Mouse (Mus musculus) CH12.LX (cell line): Measurements from ENCODE around the gene Gm9913. TPM values are rescaled to one million over a fixed set of nuclear protein-coding genes. Genes with fewer than 3 reads are reported as not detected.

Experiments
- DNase-seq: peaks from one replicate; pipeline ENCODE4 v3.0.0-alpha.2; 2013; ENCODE audit errors: extremely low read depth
- H3K27ac ChIP-seq: 2 replicates; pipeline ENCODE4 v1.5.1; 2012; ENCODE audit warnings: low read depth, mild to moderate bottlenecking, control low read depth, moderate library complexity; ENCODE audit not compliant: insufficient read depth
- H3K27me3 ChIP-seq: replicated peaks from 2 replicates; pipeline ENCODE3; 2012; ENCODE audit warnings: inconsistent platforms
- H3K36me3 ChIP-seq, 2 experiments: replicated peaks in 1 of 2; 2 replicates each; pipeline versions ENCODE3 to v1.6.1; 2012; ENCODE audit warnings: inconsistent platforms in 1 of 2, low read length in 1 of 2, mild to moderate bottlenecking in 1 of 2, mixed read lengths in 1 of 2, moderate library complexity in 1 of 2; ENCODE audit not compliant: control insufficient read depth in 1 of 2, insufficient read depth in 1 of 2
- H3K4me1 ChIP-seq, 2 experiments: 2 replicates each; pipeline ENCODE4 v1.6.1; 2012; ENCODE audit warnings: inconsistent platforms in 1 of 2, moderate library complexity in 1 of 2; ENCODE audit not compliant: insufficient read depth in 2 of 2, control insufficient read depth in 1 of 2
- H3K4me2 ChIP-seq: 2 replicates; pipeline ENCODE4 v1.6.1; 2012; ENCODE audit warnings: low read depth, mild to moderate bottlenecking, control low read depth; ENCODE audit not compliant: poor library complexity, insufficient read depth, severe bottlenecking
- H3K4me3 ChIP-seq, 3 experiments: fragments of 150-350 bp in 1 of 3; sonication (generic) in 1 of 3; replicated peaks in 1 of 3; 2 replicates each; pipeline versions ENCODE3 to v1.5.1; 2011 to 2012; ENCODE audit warnings: low read depth in 2 of 3, low read length in 2 of 3, mild to moderate bottlenecking in 2 of 3, moderate library complexity in 2 of 3, control low read depth in 1 of 3, improper control_type of control experiment in 1 of 3, inconsistent platforms in 1 of 3, mixed read lengths in 1 of 3; ENCODE audit not compliant: poor library complexity in 1 of 3
- H3K79me2 ChIP-seq: replicated peaks from 2 replicates; pipeline ENCODE4 v1.6.1; 2012; ENCODE audit warnings: mild to moderate bottlenecking, moderate library complexity; ENCODE audit not compliant: control insufficient read depth, poor library complexity, insufficient read depth, severe bottlenecking; ENCODE audit errors: extremely low read depth
- H3K9ac ChIP-seq: 2 replicates; pipeline ENCODE4 v1.6.1; 2012; ENCODE audit warnings: low read depth, mild to moderate bottlenecking, control low read depth, moderate library complexity; ENCODE audit not compliant: insufficient read depth
- H3K9me3 ChIP-seq: replicated peaks from 2 replicates; pipeline ENCODE3; 2012; ENCODE audit warnings: low read length, inconsistent platforms, mixed read lengths
- CHD1 ChIP-seq: IDR thresholded peaks from 2 replicates; pipeline ENCODE4 v1.6.1; 2012; ENCODE audit warnings: low read depth, low read length, improper control_type of control experiment, inconsistent platforms
- E2F4 ChIP-seq: IDR thresholded peaks from 2 replicates; pipeline ENCODE4 v1.6.1; 2011; ENCODE audit warnings: low read depth, low read length, improper control_type of control experiment; ENCODE audit not compliant: insufficient replicate concordance
- HCFC1 ChIP-seq: IDR thresholded peaks from 2 replicates; pipeline ENCODE4 v1.6.1; 2012; ENCODE audit warnings: low read depth, mild to moderate bottlenecking, inconsistent platforms, low read length, improper control_type of control experiment
- MAX ChIP-seq: IDR thresholded peaks from 2 replicates; pipeline ENCODE4 v1.6.1; 2011; ENCODE audit warnings: low read length, improper control_type of control experiment
- MEF2A ChIP-seq: IDR thresholded peaks from 2 replicates; pipeline ENCODE4 v1.6.1; 2014; ENCODE audit warnings: low read depth, mild to moderate bottlenecking, inconsistent platforms, low read length, improper control_type of control experiment, borderline replicate concordance
- MXI1 ChIP-seq: IDR thresholded peaks from 2 replicates; pipeline ENCODE4 v1.6.1; 2011; ENCODE audit warnings: mild to moderate bottlenecking, low read depth, low read length, improper control_type of control experiment
- MYC ChIP-seq: IDR thresholded peaks from 2 replicates; pipeline ENCODE4 v1.6.1; 2011; ENCODE audit warnings: low read depth, mild to moderate bottlenecking, improper control_type of control experiment, low read length
- NELFE ChIP-seq: IDR thresholded peaks from 2 replicates; pipeline ENCODE4 v1.6.1; 2011; ENCODE audit warnings: low read depth, low read length, improper control_type of control experiment
- NRF1 ChIP-seq: IDR thresholded peaks from 2 replicates; pipeline ENCODE4 v1.6.1; 2014; ENCODE audit warnings: low read depth, mild to moderate bottlenecking, inconsistent platforms, low read length, improper control_type of control experiment, moderate library complexity
- PAX5 ChIP-seq: IDR thresholded peaks from 2 replicates; pipeline ENCODE4 v1.6.1; 2012; ENCODE audit warnings: low read length, inconsistent platforms, mixed read lengths
- POLR2A ChIP-seq: IDR thresholded peaks from 2 replicates; pipeline ENCODE4 v1.6.1; 2011; ENCODE audit warnings: low read depth, mild to moderate bottlenecking, improper control_type of control experiment, low read length
- POLR2AphosphoS2 ChIP-seq: IDR thresholded peaks from 2 replicates; pipeline ENCODE4 v1.6.1; 2011; ENCODE audit warnings: low read depth, low read length, improper control_type of control experiment
- RCOR1 ChIP-seq: conservative IDR thresholded peaks from 2 replicates; pipeline ENCODE4 v1.6.1; 2012; ENCODE audit warnings: low read depth, mild to moderate bottlenecking, inconsistent platforms, low read length, improper control_type of control experiment
- SIN3A ChIP-seq: IDR thresholded peaks from 2 replicates; pipeline ENCODE4 v1.6.1; 2012; ENCODE audit warnings: low read length, improper control_type of control experiment, inconsistent platforms
- SMC3 ChIP-seq: IDR thresholded peaks from 2 replicates; pipeline ENCODE4 v1.6.1; 2011; ENCODE audit warnings: low read depth, low read length, improper control_type of control experiment
- USF1 ChIP-seq: IDR thresholded peaks from 2 replicates; pipeline ENCODE4 v1.6.1; 2014; ENCODE audit warnings: low read depth, mild to moderate bottlenecking, inconsistent platforms, low read length, improper control_type of control experiment
- USF2 ChIP-seq: conservative IDR thresholded peaks from 2 replicates; pipeline ENCODE4 v1.6.1; 2011; ENCODE audit warnings: low read depth, low read length, improper control_type of control experiment
- ZC3H11A ChIP-seq: IDR thresholded peaks from 2 replicates; pipeline ENCODE4 v1.6.1; 2012; ENCODE audit warnings: low read depth, mild to moderate bottlenecking, inconsistent platforms, low read length, improper control_type of control experiment
- ZMIZ1 ChIP-seq: IDR thresholded peaks from 2 replicates; pipeline ENCODE4 v1.6.1; 2012; ENCODE audit warnings: low read depth, mild to moderate bottlenecking, inconsistent platforms, low read length, improper control_type of control experiment
- ZNF384 ChIP-seq: IDR thresholded peaks from 2 replicates; pipeline ENCODE4 v1.6.1; 2012; ENCODE audit warnings: low read depth, low read length, improper control_type of control experiment, inconsistent platforms
- dilution Hi-C: fragments of 300-500 bp; cut with MboI; formaldehyde crosslinking; loops from 2 replicates; pipeline ENCODE4 v1.14.3; 2020; ENCODE audit warnings: low sequenced_read_pairs; ENCODE audit not compliant: extremely low pct_unique_long_range_greater_than_20kb, extremely low pct_ligation_motif_present
- in situ Hi-C: fragments of 300-500 bp; cut with MboI; formaldehyde crosslinking; loops from 3 replicates; pipeline ENCODE4 v1.14.3; 2019; ENCODE audit warnings: low sequenced_read_pairs, low pct_ligation_motif_present, low pct_unique_long_range_greater_than_20kb, mixed read lengths
- polyA plus RNA-seq: library from polyadenylated mRNA; unstranded; fragments of >175 nt; gene quantifications from 2 replicates; pipeline ENCODE4 v1.2.1, GENCODE M21; 2012; ENCODE audit warnings: low read depth; ENCODE audit not compliant: insufficient read length
- total RNA-seq, 2 experiments: library from RNA; depleted of rRNA; stranded (reverse); fragments of 300-350 nt in 1 of 2; fragments of >200 nt in 1 of 2; gene quantifications; 2 replicates each; pipeline ENCODE4 v1.2.3; 2012 to 2014

The Gm9913 gene
- total and polyA plus RNA-seq, 3 experiments, result not detected

GRCm38 (mm10) chr2:125477367-125477766, 27.5 kb upstream of the Gm9913 start:
- H3K4me3 ChIP-seq, result no peak overlapping the region
- DNase-seq, result no peak
- TF ChIP-seq SIN3A (no peak), USF1 (no peak), MAX (no peak), USF2 (no peak), MEF2A (no peak), ZNF384 (no peak), RCOR1 (no peak), CHD1 (no peak), ZC3H11A (no peak), MXI1 (no peak), POLR2AphosphoS2 (no peak), MYC (no peak), HCFC1 (no peak)
- no peak overlapping the region for H3K4me2 ChIP-seq
- dilution Hi-C loops, result no loop called here
- H3K27ac ChIP-seq, result no peak overlapping the region
- no peaks in the 10 kb centered on the region for H3K36me3 ChIP-seq
- in situ Hi-C loops, result no loop called here
- H3K79me2 ChIP-seq, result no peaks in the 10 kb centered on the region
- H3K4me1 ChIP-seq, result no peaks in the 10 kb centered on the region
- H3K27me3 ChIP-seq, result no peaks in the 10 kb centered on the region
- H3K9me3 ChIP-seq, result no peaks in the 10 kb centered on the region
- no peak overlapping the region for H3K9ac ChIP-seq

- H3K4me1 ChIP-seq, result no peaks in the 10 kb centered on the region
- in situ Hi-C loops, result no loop called here
- TF ChIP-seq USF1, result no peak
- TF ChIP-seq POLR2A, result no peak
- no peak for TF ChIP-seq NRF1
- TF ChIP-seq ZNF384, result no peak
- TF ChIP-seq POLR2AphosphoS2, result no peak
- TF ChIP-seq USF2, result no peak
- no peak for TF ChIP-seq MYC
- TF ChIP-seq ZMIZ1, result no peak
- no peak for TF ChIP-seq CHD1
- no peak for TF ChIP-seq E2F4
- no peak for TF ChIP-seq SMC3
- TF ChIP-seq PAX5, result no peak
- TF ChIP-seq RCOR1, result no peak
- TF ChIP-seq NELFE, result no peak
- H3K4me2 ChIP-seq, result no peak overlapping the region
- no peaks in the 10 kb centered on the region for H3K27me3 ChIP-seq
- H3K36me3 ChIP-seq, result no peaks in the 10 kb centered on the region
- no peaks in the 10 kb centered on the region for H3K9me3 ChIP-seq
- H3K27ac ChIP-seq, result no peak overlapping the region
- H3K4me3 ChIP-seq, result no peak overlapping the region
- no peak overlapping the region for H3K9ac ChIP-seq
- no peak for DNase-seq
- dilution Hi-C loops, result no loop called here
- H3K79me2 ChIP-seq, result no peaks in the 10 kb centered on the region
Measured at GRCm38 (mm10) chr2:125478705-125479104, 26.2 kb upstream of the Gm9913 start.
